Mouse (Mus musculus) right cerebral cortex, postnatal 4 days (tissue): ENCODE measurements at regions not wholly inside any gene's neighbourhood (a gene's known extent, or its start where the extent isn't known, plus 50 kb on each side); places are given as distances from the start of the nearest gene placed in this dataset.

ENCODE experiments used
- DNase-seq: peaks from one replicate; pipeline ENCODE4 v3.0.0-alpha.2; 2022

- no peak for DNase-seq
Observed at GRCm38 (mm10) chr1:75839551-75840223, 293.6 kb downstream of the Slc4a3 start.

- no peak for DNase-seq
Observed at GRCm38 (mm10) chr1:75842396-75842795, 296.3 kb downstream of the Slc4a3 start.

DNA sequence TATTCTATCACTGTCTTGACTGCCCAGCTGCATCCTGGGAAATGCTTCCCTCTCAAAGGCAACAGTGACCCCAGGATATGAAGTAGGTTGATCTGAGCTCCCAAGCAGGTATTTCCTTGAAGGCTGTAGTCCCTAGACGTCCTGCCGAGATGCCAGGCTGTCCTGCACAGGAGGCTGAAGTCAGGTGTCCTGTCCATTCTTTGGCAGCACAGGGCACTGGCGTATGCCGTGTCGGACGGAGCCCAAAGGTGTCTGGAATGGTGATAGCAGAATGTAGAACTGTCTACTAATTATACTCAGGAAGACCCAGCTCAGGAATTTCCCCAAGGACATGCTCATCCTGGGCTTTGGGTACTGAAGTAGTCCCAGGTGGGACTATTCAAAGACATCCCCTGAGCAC lies 297.3 kb downstream of the Slc4a3 start:
- DNase-seq: no peak

DNA sequence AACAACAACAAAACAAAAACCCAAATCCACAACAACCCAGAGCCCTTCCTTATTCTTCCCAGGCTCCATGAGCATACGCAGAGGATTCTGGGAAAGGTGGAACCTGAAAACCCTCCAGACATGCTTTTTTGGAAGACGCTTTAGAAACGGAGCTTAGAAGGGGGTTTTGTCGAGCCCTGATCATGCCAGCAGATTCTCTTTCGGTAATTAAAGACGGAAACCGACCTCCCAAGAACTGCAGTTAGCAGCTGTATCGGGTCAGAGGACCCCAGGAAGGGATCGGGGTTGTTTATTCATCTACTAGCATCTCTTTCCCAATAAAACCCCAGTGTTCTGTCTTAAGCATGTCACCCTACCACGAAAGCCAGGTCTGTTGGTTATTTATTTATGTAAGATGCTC lies 298.1 kb downstream of the Slc4a3 start:
- no peak for DNase-seq

DNA sequence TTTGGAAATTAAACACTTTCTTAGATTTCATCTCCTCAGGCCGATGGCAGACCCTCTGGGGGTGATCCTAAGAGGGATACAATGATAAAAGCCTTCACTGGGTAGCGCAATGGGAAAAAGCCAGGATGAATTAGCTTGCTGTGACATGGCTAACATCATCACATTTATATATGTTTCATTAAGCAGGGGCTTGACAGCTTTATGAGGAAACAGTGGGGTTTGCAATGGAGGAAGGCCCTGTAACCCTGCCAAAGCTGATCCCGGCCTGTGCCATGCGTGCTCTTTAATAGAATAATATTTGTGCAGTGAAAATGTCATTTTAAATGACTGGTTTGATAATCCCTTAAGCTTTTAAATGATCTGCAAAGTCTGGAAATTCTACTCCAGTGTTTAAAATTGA lies 298.5 kb downstream of the Slc4a3 start:
- DNase-seq: no peak

GRCm38 (mm10) chr1:75844981-75845380 lies 298.9 kb downstream of the Slc4a3 start:
- DNase-seq: no peak

DNA sequence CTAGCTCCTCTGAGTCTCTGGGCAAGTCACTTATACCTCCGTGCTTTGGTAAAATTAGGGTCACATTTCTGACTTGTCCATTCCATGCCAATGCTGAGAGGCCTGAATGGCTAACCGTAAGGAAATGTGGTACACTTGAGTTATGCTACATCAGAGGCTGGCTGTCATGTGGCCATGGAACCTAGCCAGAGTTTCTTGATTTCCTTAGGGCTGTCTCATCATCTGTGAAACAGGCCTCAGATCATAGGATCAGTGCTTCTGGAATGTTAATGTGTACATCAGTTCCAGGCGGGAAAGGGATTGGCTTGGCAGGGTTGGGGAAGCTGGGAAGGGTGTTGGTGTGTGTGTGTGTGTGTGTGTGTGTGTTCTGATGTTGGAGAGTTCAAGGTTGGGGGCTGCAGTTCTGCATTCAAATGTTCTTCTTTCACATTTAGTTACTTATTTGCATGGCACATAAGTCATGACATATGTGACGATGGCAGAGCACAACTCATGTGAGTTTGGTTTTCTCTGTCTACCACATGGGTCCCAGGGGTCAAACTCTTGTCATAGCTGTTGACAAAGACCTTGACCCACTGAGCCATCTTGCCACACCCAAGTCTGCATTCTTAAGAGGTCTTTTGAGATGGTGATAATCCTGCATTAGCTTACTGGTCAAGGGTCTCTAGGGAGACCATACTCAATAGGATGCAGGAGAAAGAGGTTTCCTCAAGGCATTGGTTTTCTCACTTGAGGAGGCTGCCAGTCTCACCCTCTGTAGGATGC lies 299.9 kb downstream of the Slc4a3 start:
- DNase-seq: no peak

- DNase-seq: no peak
Observed at GRCm38 (mm10) chr1:75847681-75848080, 301.6 kb downstream of the Slc4a3 start.

GRCm38 (mm10) chr1:75848436-75848835 lies 302.4 kb downstream of the Slc4a3 start:
- no peak for DNase-seq

GRCm38 (mm10) chr1:75850131-75850530 lies 304.1 kb downstream of the Slc4a3 start:
- no peak for DNase-seq

DNA sequence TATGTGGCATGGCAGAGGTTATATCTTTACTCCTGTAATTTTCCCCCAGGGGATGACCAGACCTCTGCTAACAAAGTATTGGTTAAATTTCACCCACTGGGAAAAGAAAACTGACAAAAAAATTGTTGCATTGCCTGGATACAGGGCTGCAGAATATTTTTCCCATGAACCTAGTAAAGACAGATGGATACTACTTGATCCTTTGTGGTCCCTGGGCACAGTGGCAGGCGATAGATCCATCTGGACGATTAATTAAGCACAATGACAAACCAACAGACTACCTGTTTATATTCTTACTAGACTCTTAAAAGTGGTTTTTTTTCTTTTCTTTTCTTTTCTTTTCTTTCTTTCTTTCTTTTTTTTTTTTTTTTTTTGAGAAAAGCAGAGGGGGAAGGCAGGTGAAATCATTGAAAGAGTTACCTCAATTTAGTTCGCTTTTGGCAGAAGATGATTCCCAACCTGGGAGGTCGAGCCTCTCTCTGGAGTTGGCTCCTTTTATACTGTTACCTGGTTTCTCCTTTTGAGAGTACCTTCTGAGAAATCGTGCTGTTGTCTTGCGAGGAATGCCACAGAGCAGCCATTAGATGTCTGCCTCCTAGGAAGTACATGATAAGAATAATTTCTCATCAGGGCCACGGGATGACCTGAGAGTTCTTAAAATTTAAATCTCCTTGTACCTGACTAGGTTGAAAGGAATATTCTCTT lies 312.6 kb downstream of the Slc4a3 start:
- DNase-seq: no peak

GRCm38 (mm10) chr1:75862757-75863156 lies 316.7 kb downstream of the Slc4a3 start:
- no peak for DNase-seq

GRCm38 (mm10) chr1:75866556-75866955 lies 320.5 kb downstream of the Slc4a3 start:
- no peak for DNase-seq

DNA sequence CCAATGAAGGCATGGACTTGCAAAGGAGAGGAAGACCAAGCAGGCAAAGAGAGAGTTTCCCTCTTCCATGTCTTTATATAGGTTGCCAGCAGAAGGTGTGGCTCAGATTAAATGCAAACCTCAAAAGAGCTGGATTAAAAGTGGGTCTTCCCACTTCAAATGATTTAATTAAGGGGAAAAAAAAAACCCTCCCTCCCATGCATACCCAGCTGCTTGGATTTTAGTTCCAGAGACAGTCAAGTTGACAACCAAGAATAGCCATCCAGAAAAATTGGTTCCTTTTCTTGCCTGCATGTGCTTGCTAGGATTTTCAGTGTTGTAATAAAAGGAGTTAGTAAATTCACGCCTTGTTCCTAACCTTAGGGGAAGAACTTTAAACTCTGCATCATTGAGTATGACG lies 323.3 kb downstream of the Slc4a3 start:
- DNase-seq: no peak

DNA sequence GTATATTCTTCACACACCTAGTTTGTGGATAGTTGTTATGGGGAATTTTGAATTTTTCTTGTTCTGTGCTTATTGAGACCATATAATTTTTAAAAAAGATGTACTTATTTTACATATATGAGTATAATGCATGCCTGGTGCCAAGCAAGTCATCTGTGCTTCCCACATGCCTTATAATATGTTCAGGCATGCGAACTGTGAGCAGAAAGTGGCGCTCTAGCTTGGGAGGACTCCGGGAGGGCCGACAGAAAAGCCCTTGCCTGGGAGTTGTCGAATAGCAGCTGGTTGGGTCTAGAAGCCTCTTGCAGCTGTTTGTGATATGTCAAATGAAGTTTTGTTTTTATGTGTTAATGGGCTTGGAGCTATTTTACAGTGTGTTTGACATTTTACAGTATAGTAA lies 323.8 kb downstream of the Slc4a3 start:
- peak; percentile 12 for DNase-seq

DNA sequence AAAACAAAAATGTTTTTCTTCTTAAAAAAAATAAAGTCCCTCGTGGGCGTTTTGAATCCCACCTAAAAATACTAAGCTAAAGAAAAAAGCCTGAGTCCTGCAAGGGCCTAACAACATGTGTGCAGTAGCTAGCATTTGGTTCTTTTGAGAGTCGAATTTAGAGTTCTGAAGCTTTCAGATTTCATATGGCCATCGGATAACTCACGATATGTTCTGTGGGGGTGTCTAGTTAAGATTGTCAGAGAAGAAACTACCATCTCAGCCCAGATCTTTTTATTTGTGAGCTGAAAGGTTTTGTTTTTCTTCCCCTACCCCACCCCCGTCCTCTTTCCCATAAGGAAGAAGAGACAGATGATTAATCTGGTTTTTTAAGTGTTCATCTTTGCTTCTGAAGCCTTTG lies 327.8 kb downstream of the Slc4a3 start:
- DNase-seq: no peak

- DNase-seq: no peak
Observed at GRCm38 (mm10) chr1:75877209-75877608, 331.1 kb downstream of the Slc4a3 start.

GRCm38 (mm10) chr1:75885632-75886031 lies 339.6 kb downstream of the Slc4a3 start:
- no peak for DNase-seq

DNA sequence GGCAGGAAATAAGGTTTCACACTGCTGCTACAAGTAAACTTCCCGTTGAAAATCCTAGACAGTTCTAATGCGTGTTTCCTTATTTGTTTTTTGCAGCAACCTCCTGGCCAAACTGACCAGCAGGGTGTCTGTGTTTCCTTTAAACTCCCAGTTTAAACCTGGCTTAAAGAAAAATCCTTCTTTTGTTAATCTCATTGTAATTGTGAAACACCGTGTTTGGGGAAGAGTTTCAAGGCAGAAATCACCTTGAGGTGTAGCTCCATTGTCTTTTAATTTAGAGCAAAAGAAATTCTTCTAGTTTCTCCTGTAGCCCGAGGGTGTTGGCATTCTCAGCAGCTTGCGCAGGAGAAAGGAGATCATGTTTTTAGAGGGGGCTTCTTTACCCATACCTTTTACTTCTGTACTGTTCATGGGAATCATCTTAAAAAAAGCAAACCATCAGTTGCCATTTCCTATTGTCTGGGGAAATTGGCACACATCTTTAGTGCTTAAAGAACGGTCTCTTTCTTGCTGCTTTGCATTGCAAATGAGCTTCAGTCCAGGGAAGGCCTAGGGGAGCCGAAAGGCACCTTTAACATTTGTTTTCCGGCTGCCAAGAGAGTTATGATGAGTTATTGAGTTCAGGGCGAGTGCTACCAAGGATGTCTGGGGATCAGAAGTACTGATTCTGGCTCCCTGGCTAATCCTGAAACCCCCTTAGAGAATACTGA lies 342.6 kb downstream of the Slc4a3 start:
- DNase-seq: no peak

DNA sequence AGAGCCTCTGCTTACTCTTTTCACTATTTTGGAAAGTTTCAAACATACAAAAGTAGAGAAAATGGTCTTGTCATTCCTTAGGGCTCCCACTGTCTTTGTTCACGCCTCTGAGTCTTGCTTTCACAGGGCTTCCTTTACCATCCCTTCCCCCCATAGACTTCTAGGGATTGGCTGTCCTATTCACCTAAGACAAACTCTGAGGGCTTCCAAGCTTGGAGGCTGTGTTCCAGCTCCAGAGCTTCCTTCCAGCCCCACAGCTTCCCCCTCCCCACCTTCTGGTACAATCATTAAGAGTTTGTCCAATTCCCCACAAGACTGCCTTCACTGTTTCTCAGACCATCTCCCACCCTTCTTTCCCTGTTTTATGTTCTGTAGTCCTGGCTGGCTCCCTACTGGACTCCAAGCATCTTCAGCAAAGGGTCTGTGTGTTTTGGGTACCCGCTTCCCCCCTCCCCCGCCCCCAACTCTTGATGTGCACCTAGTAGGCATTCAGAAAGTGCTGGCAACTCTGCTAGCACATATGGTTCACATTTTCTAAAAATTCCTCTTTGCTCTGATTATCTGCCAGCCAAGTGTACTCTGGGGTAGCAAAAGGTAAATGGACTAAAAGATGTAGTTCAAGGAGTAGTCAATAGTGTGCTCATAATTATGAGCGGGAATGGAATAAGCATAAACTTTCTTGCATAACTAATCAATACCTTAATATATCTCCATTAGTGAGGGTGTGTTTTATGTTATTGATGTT lies 344.0 kb downstream of the Slc4a3 start:
- no peak for DNase-seq

- no peak for DNase-seq
Observed at GRCm38 (mm10) chr1:75890636-75891276, 344.7 kb downstream of the Slc4a3 start.

DNA sequence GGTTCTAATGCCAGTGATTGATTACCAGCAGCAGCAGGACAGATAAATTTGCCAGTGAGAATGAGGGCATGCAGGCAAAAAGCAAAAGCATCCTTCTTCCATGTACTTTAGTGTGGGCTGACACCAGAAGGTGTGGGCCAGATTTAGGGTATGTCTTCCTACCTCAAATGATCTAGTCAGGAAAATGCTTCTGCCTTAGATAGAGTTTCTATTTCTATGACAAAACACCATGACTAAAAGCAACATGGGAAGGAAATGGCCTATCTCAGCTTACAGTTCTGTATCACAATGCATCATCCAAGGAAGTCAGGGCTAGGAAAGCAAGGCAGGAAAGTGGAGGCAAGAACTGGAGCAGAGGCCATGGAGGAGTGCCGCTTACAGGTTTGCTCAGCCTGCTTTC lies 349.5 kb downstream of the Slc4a3 start:
- no peak for DNase-seq
